Mouse (Mus musculus) heart, postnatal 4 days (tissue): ENCODE data around the gene Krtap19-3. TPM values are rescaled to one million over a fixed set of nuclear protein-coding genes. Genes with fewer than 3 reads are reported as not detected.
A peak's percentile ranks its signal among the peaks of the same experiment; 100 is the strongest.

ENCODE experiments used
- DNase-seq: peaks from one replicate; pipeline ENCODE4 v3.0.0; 2021
- total RNA-seq, 2 experiments: library from RNA; stranded (reverse); gene quantifications; 2 replicates each; pipeline ENCODE4 v1.2.3; 2021

Gene Krtap19-3
- total RNA-seq, result not detected

DNA sequence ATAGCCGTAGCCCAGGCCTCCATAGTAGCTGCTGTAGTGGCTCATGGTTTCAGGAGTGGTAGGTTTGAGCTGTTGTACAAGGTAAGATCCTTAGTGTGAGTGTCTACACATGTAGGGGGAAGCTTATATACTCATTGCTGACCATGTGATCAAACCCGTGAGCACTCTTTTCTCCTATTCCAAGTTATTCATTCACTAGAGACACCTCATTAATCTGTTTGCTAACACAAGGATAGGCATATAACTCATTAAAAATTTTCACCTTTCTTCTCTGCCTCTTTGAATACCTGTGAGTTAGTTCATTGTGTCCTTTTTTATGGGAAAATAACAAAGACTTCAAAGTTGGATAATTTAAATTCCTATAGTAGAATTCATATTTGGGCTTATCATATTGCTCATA is at the start of gene Krtap19-3:
TSS of gene Krtap19-3 (minus strand) at position 101 of the 400 bp plus-strand sequence.
- DNase-seq, result no peak

DNA sequence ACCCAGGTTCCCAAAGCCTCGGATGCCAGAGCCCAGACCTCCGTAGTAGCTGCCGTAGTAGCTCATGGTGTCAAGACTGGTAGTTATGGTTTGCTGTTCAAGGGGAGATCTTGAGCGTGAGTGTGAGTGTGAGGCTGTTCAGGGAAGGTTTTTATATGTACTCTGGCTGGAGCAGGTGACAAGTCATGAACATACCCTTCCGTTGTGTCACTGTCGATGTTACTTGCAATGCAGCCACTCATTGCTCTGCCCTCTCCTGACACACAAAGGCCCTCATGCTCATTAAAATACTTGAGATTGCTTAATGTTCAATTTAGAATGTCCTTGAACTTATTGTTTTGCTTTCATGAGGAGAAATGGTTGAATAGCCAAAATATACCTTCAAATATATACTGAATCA is 18.5 kb upstream of the Krtap19-3 start, which contains the start of gene Krtap19-5:
TSS of gene Krtap19-5 (minus strand) at position 101 of the 400 bp plus-strand sequence.
- no peak for DNase-seq

GRCm38 (mm10) chr16:88886870-88887269 is 9.0 kb upstream of the Krtap19-3 start:
- no peak for DNase-seq

GRCm38 (mm10) chr16:88884989-88885388 is 7.2 kb upstream of the Krtap19-3 start, which contains the start of gene Krtap19-4:
TSS of gene Krtap19-4 (minus strand) at chr16:88885089.
- DNase-seq, result no peak

GRCm38 (mm10) chr16:88874169-88874568 is 3.7 kb downstream of the Krtap19-3 start, which contains the start of gene Krtap19-2:
TSS of gene Krtap19-2 (minus strand) at chr16:88874269.
- DNase-seq, result no peak

GRCm38 (mm10) chr16:88869311-88869710 is 8.5 kb downstream of the Krtap19-3 start, which contains the start of gene Krtap19-1:
TSS of gene Krtap19-1 (minus strand) at chr16:88869411.
- no peak for DNase-seq

DNA sequence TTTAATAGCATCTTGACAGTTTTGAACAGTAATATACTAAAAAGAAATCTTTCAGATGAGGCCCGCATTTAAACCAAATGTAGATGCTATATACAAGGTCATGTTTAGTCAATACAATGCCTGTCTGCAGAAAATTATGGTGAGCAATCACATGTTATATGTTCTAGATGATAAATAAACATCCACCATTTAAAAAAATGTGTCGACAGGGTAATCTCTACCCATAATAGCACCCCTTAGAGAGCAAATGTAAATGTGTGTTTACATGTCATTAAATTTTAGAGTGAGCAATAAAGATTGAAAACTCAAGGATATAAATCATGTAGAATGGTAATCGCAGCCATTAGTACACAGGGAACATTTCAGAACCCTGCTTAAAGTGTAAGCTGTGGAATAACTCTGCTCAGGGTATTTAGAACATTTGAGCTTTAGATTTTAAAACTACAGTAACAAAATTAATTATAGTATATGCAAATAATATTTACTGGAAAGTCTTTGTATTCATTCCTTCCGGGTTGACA is 12.9 kb downstream of the Krtap19-3 start:
- no peak for DNase-seq

- peak; percentile 8 for DNase-seq
These were observed 26.4 kb downstream of the Krtap19-3 start for GRCm38 (mm10) chr16:88851450-88851849.

- DNase-seq, result no peak
These were observed 29.3 kb downstream of the Krtap19-3 start for GRCm38 (mm10) chr16:88848558-88848957.

DNA sequence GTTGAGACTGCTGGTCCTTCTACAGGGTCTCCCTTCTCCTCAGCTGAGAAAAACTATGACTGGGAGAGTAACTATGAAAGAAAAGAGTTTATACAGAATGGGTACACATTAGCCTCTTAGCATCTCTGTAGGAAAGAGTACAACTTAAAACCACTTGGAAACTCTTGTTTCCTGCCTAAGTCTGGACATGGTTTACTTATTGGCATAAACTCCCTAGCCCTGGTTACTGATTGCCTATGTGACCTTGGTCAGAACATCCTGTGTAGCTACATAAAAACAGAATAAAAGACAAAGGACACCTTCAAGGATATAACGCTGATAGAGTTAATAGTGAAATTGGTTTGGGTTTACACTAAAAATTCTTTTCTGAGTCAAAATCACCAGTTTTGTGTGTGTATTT is 30.5 kb downstream of the Krtap19-3 start:
- DNase-seq, result no peak

Other genes with a start within 250 kb of the Krtap19-3 start
- gene Krtap26-1, start 230.2 kb downstream of the Krtap19-3 start, total RNA-seq, result not detected
- not detected for gene Krtap27-1, start 206.4 kb downstream of the Krtap19-3 start, total RNA-seq
- not detected for gene 2310061N02Rik, start 170.1 kb downstream of the Krtap19-3 start, total RNA-seq
- gene Krtap13-1, start 149.2 kb downstream of the Krtap19-3 start, total RNA-seq, result not detected
- not detected for gene Krtap13, start 126.4 kb downstream of the Krtap19-3 start, total RNA-seq
- gene 2310034C09Rik, start 119.2 kb downstream of the Krtap19-3 start, total RNA-seq, result not detected
- not detected for gene 2310057N15Rik, start 103.8 kb downstream of the Krtap19-3 start, total RNA-seq
- gene Gm5965, start 100.1 kb downstream of the Krtap19-3 start, total RNA-seq, result not detected
- gene Gm20741, start 65.8 kb downstream of the Krtap19-3 start, total RNA-seq, result not detected
- not detected for gene Krtap15, start 57.8 kb downstream of the Krtap19-3 start, total RNA-seq
- gene Krtap14, start 51.9 kb downstream of the Krtap19-3 start, total RNA-seq, result not detected
- not detected for gene Krtap19-1, start 8.6 kb downstream of the Krtap19-3 start, total RNA-seq
- not detected for gene Krtap19-2, start 3.8 kb downstream of the Krtap19-3 start, total RNA-seq
- gene Krtap19-4, start 7.1 kb upstream of the Krtap19-3 start, total RNA-seq, result not detected
- not detected for gene Krtap19-5, start 18.4 kb upstream of the Krtap19-3 start, total RNA-seq
- gene Krtap19-9b, start 54.2 kb upstream of the Krtap19-3 start, total RNA-seq, result not detected
- gene Krtap16-3, start 84.8 kb upstream of the Krtap19-3 start, total RNA-seq, result not detected
- not detected for gene Krtap22-2, start 132.7 kb upstream of the Krtap19-3 start, total RNA-seq
- gene Gm10229, start 137.2 kb upstream of the Krtap19-3 start, total RNA-seq, result not detected
- gene Krtap6-1, start 153.7 kb upstream of the Krtap19-3 start, total RNA-seq, result not detected
- not detected for gene Gm10228, start 163.4 kb upstream of the Krtap19-3 start, total RNA-seq
- gene Krtap6-5, start 169.8 kb upstream of the Krtap19-3 start, total RNA-seq, result not detected
- gene 1110025L11Rik, start 186.0 kb upstream of the Krtap19-3 start, total RNA-seq, result not detected
- gene Krtap6-3, start 206.0 kb upstream of the Krtap19-3 start, total RNA-seq, result not detected